Mouse (Mus musculus) forebrain, embryonic 13.5 days (tissue): ENCODE data around the gene Plcg2. TPM values are rescaled to one million over a fixed set of nuclear protein-coding genes. Genes with fewer than 3 reads are reported as not detected.

Experiments
- ATAC-seq: fragments of 200-750 bp; cut with Nextera tagmentation; 2 replicates; pipeline ENCODE4 v1.8.0; 2017
- H3K27ac ChIP-seq: fragments of 300-500 bp; sonication (generic); 2 replicates; pipeline ENCODE4 v1.5.1; 2015; ENCODE audit warnings: inconsistent platforms, mild to moderate bottlenecking, moderate library complexity
- H3K27me3 ChIP-seq: fragments of 300-500 bp; sonication (generic); 2 replicates; pipeline ENCODE4 v1.6.1; 2015; ENCODE audit warnings: mild to moderate bottlenecking, inconsistent platforms
- H3K36me3 ChIP-seq: fragments of 300-500 bp; sonication (generic); 2 replicates; pipeline ENCODE4 v1.6.1; 2015; ENCODE audit warnings: mild to moderate bottlenecking, inconsistent platforms; ENCODE audit not compliant: poor library complexity, severe bottlenecking
- H3K4me1 ChIP-seq: fragments of 300-500 bp; sonication (generic); 2 replicates; pipeline ENCODE4 v1.6.1; 2015; ENCODE audit warnings: inconsistent platforms
- H3K4me2 ChIP-seq: fragments of 300-500 bp; sonication (generic); 2 replicates; pipeline ENCODE4 v1.6.1; 2015; ENCODE audit warnings: inconsistent platforms, mild to moderate bottlenecking, moderate library complexity
- H3K4me3 ChIP-seq: fragments of 300-500 bp; sonication (generic); 2 replicates; pipeline ENCODE4 v1.5.1; 2015; ENCODE audit warnings: mild to moderate bottlenecking, inconsistent platforms
- H3K9ac ChIP-seq: fragments of 300-500 bp; sonication (generic); 2 replicates; pipeline ENCODE4 v1.6.1; 2015; ENCODE audit warnings: mild to moderate bottlenecking, inconsistent platforms
- H3K9me3 ChIP-seq: fragments of 300-500 bp; sonication (generic); replicated peaks from 2 replicates; pipeline ENCODE4 v1.6.1; 2016; ENCODE audit warnings: inconsistent platforms
- WGBS: fragments of 180-500 bp; shearing (Covaris S2); methylation state at CpG from one replicate; pipeline ENCODE4 v1.1.7; 2015; 5-methylcytosine and 5-hydroxymethylcytosine counted together
- polyA plus RNA-seq: library from polyadenylated mRNA; unstranded; fragments of >200 nt; fragmentation: Nextera tagmentation; extraction: Ambion mirVana; gene quantifications from 2 replicates; pipeline ENCODE4 v1.2.1, GENCODE M21; 2015

The Plcg2 gene
- 0.84 and 1.0 TPM in 2 replicates for polyA plus RNA-seq

DNA sequence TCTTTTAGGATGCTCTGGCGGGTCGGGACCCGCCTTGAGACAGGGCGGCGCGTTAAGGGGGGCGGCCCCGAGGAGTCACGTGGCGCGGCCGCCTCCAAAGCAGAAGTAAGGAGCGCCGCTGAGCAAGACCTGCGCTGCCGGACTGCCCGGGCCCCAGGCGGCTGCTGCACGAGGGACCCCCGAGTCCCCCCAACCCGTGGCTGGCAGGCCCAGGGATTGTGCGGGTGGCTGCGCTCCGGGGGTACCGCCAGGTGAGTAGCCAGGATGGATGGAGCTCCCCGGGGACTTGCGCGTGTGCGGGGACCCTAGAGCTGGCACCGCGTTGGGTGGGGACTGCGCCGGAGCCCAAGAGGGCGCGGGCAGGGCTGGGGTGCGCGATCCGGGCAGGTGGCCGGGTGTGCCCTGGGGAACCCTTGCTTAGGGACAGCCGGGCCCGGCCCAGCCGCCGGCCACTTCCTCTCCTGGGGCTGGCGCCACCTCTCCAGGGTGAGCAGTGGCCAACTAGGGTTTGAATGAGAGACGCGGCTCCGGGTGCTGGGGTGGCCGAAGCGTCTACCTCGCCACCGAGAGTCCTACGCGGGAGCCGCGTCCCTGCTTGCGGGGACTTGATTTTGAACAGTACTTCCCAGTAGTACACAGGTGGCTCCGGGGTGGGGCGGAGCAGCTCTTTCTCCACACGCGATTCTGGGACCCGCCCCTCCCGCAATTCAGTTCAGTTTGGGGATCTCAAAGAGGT is at the start of gene Plcg2:
Plcg2 (plus strand) TSS at position 113 of the 736 bp plus-strand sequence.
- peaks cover 14% of the 10 kb centered on the region for H3K4me1 ChIP-seq
- peak within 1 kb of the TSS; percentile 70 for H3K9ac ChIP-seq
- H3K27me3 ChIP-seq: peaks cover 31% of the 10 kb centered on the region
- H3K4me3 ChIP-seq: peak within 1 kb of the TSS; percentile 57
- 0 out of 2 replicates have a peak, but pooled peaks have one; percentile 63 for ATAC-seq
- WGBS: under 1% methylated on average over 61 of the region's 62 CpGs
- no peaks in the 10 kb centered on the region for H3K9me3 ChIP-seq
- no peak within 1 kb of the TSS for H3K27ac ChIP-seq
- peak within 1 kb of the TSS; percentile 100 for H3K4me2 ChIP-seq
- H3K36me3 ChIP-seq: no peaks in the 10 kb centered on the region

- Histone ChIP-seq H3K27ac (peak overlapping the region; percentile 58), H3K4me2 (no peak overlapping the region), H3K36me3 (peaks cover 86% of the 10 kb centered on the region), H3K4me1 (peaks cover 25% of the 10 kb centered on the region), H3K27me3 (no peaks in the 10 kb centered on the region), H3K9ac (no peak overlapping the region), H3K4me3 (no peak overlapping the region), H3K9me3 (no peaks in the 10 kb centered on the region)
- ATAC-seq: no peak
- WGBS: 71% methylated on average over 9 of the region's 9 CpGs
These were observed 47.0 kb upstream of the Plcg2 start for GRCm38 (mm10) chr8:117451072-117451471.

- 74% methylated on average over 6 of the region's 6 CpGs for WGBS
These were observed 44.1 kb upstream of the Plcg2 start for GRCm38 (mm10) chr8:117453974-117454373.

GRCm38 (mm10) chr8:117454516-117455116 is 43.5 kb upstream of the Plcg2 start:
- H3K9me3 ChIP-seq: no peaks in the 10 kb centered on the region
- no peak overlapping the region for H3K4me2 ChIP-seq
- H3K27me3 ChIP-seq: no peaks in the 10 kb centered on the region
- 0 out of 2 replicates have a peak overlapping the region, but pooled peaks have one; percentile 48 for H3K27ac ChIP-seq
- no peak for ATAC-seq
- 95% methylated on average over 14 of the region's 14 CpGs for WGBS
- H3K4me1 ChIP-seq: peaks cover 14% of the 10 kb centered on the region; the same call in 1 of the 2 replicates
- H3K9ac ChIP-seq: no peak overlapping the region
- H3K4me3 ChIP-seq: no peak overlapping the region
- peaks cover 92% of the 10 kb centered on the region for H3K36me3 ChIP-seq

More at GRCm38 (mm10) chr8:117453974-117454373, 44.1 kb upstream of the Plcg2 start:
- peaks cover 91% of the 10 kb centered on the region for H3K36me3 ChIP-seq
- no peaks in the 10 kb centered on the region for H3K27me3 ChIP-seq
- ATAC-seq: peak; percentile 15; the same call in 1 of the 2 replicates
- no peak overlapping the region for H3K4me2 ChIP-seq
- H3K4me3 ChIP-seq: no peak overlapping the region
- peaks cover 14% of the 10 kb centered on the region; the same call in 1 of the 2 replicates for H3K4me1 ChIP-seq
- H3K9ac ChIP-seq: 0 out of 2 replicates have a peak overlapping the region, but pooled peaks have one; percentile 8
- peak overlapping the region; percentile 48; the same call in 1 of the 2 replicates for H3K27ac ChIP-seq
- H3K9me3 ChIP-seq: no peaks in the 10 kb centered on the region

DNA sequence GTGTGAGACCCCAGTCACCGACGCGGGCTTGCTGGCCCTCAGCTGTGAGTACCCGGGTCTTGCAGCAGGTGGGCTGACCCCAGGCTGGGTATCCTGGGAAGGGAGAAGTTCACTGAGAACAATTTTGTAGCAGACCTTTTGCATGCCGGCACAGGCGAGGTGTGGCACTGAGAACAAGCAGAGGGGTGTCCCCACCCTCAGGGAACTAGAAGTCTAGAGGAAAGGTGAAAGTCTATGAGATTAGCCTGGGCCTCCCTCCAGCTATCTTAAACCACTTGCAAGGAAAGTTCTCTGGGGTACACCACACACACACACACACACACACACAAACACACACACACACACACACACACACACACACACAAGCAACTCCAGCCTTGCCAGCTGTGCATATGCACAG is 42.4 kb upstream of the Plcg2 start:
- Histone ChIP-seq H3K4me1 (peaks cover 11% of the 10 kb centered on the region; the same call in 1 of the 2 replicates), H3K27me3 (no peaks in the 10 kb centered on the region), H3K27ac (no peak overlapping the region), H3K4me3 (no peak overlapping the region), H3K9ac (no peak overlapping the region), H3K4me2 (no peak overlapping the region), H3K36me3 (peaks cover 84% of the 10 kb centered on the region), H3K9me3 (no peaks in the 10 kb centered on the region)
- ATAC-seq: no peak
- 87% methylated on average over 6 of the region's 6 CpGs for WGBS

- Histone ChIP-seq H3K27ac (no peak overlapping the region), H3K27me3 (no peaks in the 10 kb centered on the region), H3K4me1 (peaks cover 11% of the 10 kb centered on the region; the same call in 1 of the 2 replicates), H3K9me3 (no peaks in the 10 kb centered on the region), H3K4me3 (no peak overlapping the region), H3K36me3 (peaks cover 72% of the 10 kb centered on the region), H3K4me2 (no peak overlapping the region), H3K9ac (no peak overlapping the region)
- ATAC-seq: no peak
- 75% methylated on average over 4 of the region's 5 CpGs for WGBS
These were observed 39.7 kb upstream of the Plcg2 start for GRCm38 (mm10) chr8:117458440-117458839.

GRCm38 (mm10) chr8:117462701-117463284 is 35.3 kb upstream of the Plcg2 start:
- WGBS: 59% methylated on average over 11 of the region's 11 CpGs
- Histone ChIP-seq H3K4me3 (no peak overlapping the region), H3K9me3 (0 out of 2 replicates have a peak, but pooled peaks cover 2% of the 10 kb centered on the region), H3K4me2 (no peak overlapping the region), H3K27ac (peak overlapping the region; percentile 35; the same call in 1 of the 2 replicates), H3K4me1 (peaks cover 4% of the 10 kb centered on the region; the same call in 1 of the 2 replicates), H3K36me3 (peaks cover 29% of the 10 kb centered on the region), H3K9ac (no peak overlapping the region), H3K27me3 (no peaks in the 10 kb centered on the region)
- peak; percentile 55 for ATAC-seq

GRCm38 (mm10) chr8:117464525-117464924 is 33.6 kb upstream of the Plcg2 start:
- Histone ChIP-seq H3K9me3 (0 out of 2 replicates have a peak, but pooled peaks cover 2% of the 10 kb centered on the region), H3K4me3 (no peak overlapping the region), H3K9ac (no peak overlapping the region), H3K27me3 (no peaks in the 10 kb centered on the region), H3K4me1 (peaks cover 6% of the 10 kb centered on the region), H3K27ac (no peak overlapping the region), H3K36me3 (peaks cover 13% of the 10 kb centered on the region), H3K4me2 (no peak overlapping the region)
- WGBS: 94% methylated on average over 6 of the region's 6 CpGs
- ATAC-seq: no peak

GRCm38 (mm10) chr8:117465250-117465649 is 32.8 kb upstream of the Plcg2 start:
- Histone ChIP-seq H3K4me1 (peaks cover 13% of the 10 kb centered on the region), H3K9me3 (0 out of 2 replicates have a peak, but pooled peaks cover 2% of the 10 kb centered on the region), H3K9ac (no peak overlapping the region), H3K4me2 (no peak overlapping the region), H3K36me3 (peaks cover 10% of the 10 kb centered on the region; the same call in 1 of the 2 replicates), H3K4me3 (no peak overlapping the region), H3K27me3 (no peaks in the 10 kb centered on the region), H3K27ac (no peak overlapping the region)
- WGBS: 39% methylated on average over 5 of the region's 5 CpGs
- peak; percentile 66 for ATAC-seq

- H3K36me3 ChIP-seq: no peaks in the 10 kb centered on the region
- H3K4me1 ChIP-seq: peaks cover 20% of the 10 kb centered on the region
- 83% methylated on average over 10 of the region's 10 CpGs for WGBS
- H3K9me3 ChIP-seq: 0 out of 2 replicates have a peak, but pooled peaks cover 2% of the 10 kb centered on the region
- H3K9ac ChIP-seq: no peak overlapping the region
- H3K4me3 ChIP-seq: no peak overlapping the region
- no peak overlapping the region for H3K4me2 ChIP-seq
- ATAC-seq: no peak
- H3K27ac ChIP-seq: no peak overlapping the region
- H3K27me3 ChIP-seq: no peaks in the 10 kb centered on the region
These were observed 30.6 kb upstream of the Plcg2 start for GRCm38 (mm10) chr8:117467466-117467865.

DNA sequence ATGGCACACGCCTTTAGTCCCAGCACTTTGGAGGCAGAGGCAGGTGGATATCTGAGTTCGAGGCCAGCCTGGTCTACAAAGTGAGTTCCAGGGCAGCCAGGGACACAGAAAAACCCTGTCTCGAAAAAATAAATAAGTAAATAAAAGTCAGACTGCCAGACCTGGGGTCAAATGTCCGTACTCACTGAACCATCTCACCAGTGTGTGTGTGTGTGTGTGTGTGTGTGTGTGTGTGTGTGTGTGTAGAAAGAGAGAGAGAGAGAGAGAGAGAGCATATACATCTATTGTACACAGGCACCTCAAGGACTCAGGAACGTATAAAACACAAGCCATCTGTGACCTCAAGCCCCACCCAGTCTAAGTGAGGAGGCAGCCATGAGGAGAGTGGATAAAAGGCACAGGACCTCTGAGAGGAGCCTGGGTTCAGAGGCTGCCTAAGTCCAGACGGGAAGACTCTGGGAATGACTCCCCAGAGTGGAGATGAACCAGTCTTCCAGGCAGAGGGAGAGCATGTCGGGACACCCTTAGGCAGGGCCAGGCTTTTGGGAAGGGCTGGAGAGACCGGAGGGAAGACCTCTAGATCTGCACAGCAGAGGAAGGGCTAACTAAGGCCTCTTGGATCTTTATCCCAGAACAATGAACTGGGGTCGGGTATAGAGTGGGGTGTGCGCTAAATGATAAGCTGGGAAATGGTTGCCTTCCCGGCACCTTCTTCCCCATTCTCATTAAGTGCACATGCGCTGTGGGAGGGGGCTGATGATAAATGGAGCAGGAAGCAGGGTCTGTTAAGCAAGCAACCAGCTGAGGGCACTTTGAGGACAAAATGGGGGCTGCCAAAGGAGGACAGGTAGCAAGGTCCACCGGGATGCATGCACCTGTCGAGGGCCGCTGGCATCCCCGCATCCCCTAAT is 28.4 kb upstream of the Plcg2 start:
- H3K9me3 ChIP-seq: no peaks in the 10 kb centered on the region
- no peaks in the 10 kb centered on the region for H3K36me3 ChIP-seq
- peak overlapping the region; percentile 87 for H3K27ac ChIP-seq
- no peaks in the 10 kb centered on the region for H3K27me3 ChIP-seq
- ATAC-seq: peak; percentile 42
- peak overlapping the region; percentile 54 for H3K9ac ChIP-seq
- 31% methylated on average over 16 of the region's 16 CpGs for WGBS
- peak overlapping the region; percentile 28 for H3K4me3 ChIP-seq
- peaks cover 16% of the 10 kb centered on the region for H3K4me1 ChIP-seq
- H3K4me2 ChIP-seq: peak overlapping the region; percentile 63
